Mouse (Mus musculus) ovary, postnatal 14 days (tissue): Measurements from ENCODE around the gene Gm9964.

ENCODE experiments used
- DNase-seq: peaks from one replicate; pipeline ENCODE4 v3.0.0; 2022; ENCODE audit warnings: low spot score

Gene Gm9964

DNA sequence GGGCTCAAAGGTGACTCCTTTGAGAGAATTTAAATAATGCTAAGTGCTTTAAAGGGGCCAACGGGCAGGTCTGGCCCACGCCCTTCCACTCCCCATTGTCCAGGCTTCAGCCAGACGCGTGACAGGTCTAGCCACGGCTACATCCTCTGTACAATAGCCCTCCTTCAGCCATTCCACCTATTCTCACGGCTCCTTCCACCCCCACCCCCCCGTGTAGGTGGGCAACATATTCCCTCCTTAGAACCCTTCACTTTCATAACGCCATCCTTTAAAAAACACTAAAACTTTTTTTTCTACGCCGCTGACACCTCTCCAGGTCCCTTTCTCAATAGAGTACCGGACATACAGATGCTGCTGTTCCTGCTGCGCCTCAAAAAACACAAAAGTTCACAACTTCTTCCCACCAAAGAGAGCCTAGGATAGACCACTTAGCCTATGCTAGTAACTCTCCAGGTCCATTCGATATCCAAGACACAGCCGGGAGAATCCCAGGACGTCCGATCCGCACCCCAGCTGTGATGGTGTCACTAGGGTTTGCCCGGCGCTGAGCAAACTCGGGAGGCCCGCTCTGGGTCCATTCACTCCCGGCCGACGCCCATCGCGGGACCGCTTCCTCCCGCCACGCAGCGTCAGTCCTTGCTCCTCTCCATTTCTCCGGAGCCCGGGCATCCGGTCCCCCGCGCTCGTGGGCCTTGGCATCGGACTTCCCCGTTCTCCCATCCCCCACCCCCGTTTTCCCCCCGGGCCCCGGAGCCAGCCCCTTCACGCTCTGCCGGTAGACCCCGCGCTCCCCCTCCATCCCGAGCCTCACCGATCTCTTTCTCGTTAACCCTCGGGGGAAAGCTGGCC lies 42.9 kb downstream of the Gm9964 start:
- no peak for DNase-seq

DNA sequence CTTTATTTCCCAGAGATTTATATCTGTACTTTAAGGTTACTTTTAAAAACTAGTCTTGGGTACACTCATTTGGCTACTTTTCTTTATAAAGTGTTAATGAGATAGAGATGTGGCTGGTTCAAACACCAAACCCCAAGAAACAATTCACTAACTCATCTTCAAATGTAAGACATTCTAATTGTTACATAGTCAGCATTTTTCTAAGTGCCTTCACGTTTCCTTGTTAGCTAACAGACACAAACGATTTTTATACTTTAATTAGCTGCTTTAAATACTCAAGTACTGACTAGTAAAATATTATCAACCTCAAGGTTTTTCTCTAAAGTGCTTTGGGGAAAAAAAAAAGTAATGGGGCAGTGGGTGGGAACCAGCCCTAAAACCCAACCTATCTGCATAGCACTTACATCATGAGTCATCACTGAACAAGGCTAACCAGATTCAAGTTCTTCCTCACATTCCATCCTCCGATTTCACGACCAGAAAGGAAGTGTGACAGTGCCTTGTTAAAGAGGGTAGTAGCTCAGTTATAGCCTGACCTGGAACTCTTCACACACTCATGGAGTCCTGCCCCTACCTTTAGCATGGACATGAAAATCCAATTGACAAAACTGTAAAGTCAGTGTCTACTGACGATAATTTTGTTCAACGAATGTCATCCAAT lies 43.7 kb downstream of the Gm9964 start:
- DNase-seq = no peak
